Mouse (Mus musculus) heart, embryonic 12.5 days (tissue): ENCODE results near the gene H2-D1. TPM values are rescaled to one million over a fixed set of nuclear protein-coding genes. Genes with fewer than 3 reads are reported as not detected.
A peak's percentile ranks its signal among the peaks of the same experiment; 100 is the strongest.

Experiments used
- ATAC-seq: fragments of 200-750 bp; cut with Nextera tagmentation; 2 replicates; pipeline ENCODE4 v1.8.0; 2017; ENCODE audit warnings: moderate TSS enrichment, moderate library complexity; ENCODE audit not compliant: insufficient number of reproducible peaks, low FRiP score
- H3K27ac ChIP-seq: fragments of 300-500 bp; sonication (generic); 2 replicates; pipeline ENCODE4 v1.5.1; 2016; ENCODE audit warnings: mild to moderate bottlenecking, moderate library complexity; ENCODE audit not compliant: poor library complexity, severe bottlenecking
- H3K27me3 ChIP-seq: fragments of 300-500 bp; sonication (generic); replicated peaks from 2 replicates; pipeline ENCODE4 v1.6.1; 2016; ENCODE audit warnings: mild to moderate bottlenecking, moderate library complexity
- H3K36me3 ChIP-seq: fragments of 300-500 bp; sonication (generic); 2 replicates; pipeline ENCODE4 v1.6.1; 2016; ENCODE audit warnings: mild to moderate bottlenecking, moderate library complexity
- H3K4me1 ChIP-seq: fragments of 300-500 bp; sonication (generic); replicated peaks from 2 replicates; pipeline ENCODE4 v1.6.1; 2016; ENCODE audit warnings: mild to moderate bottlenecking
- H3K4me2 ChIP-seq: fragments of 300-500 bp; sonication (generic); 2 replicates; pipeline ENCODE4 v1.6.1; 2016; ENCODE audit warnings: mild to moderate bottlenecking, moderate library complexity
- H3K4me3 ChIP-seq: fragments of 300-500 bp; sonication (generic); 2 replicates; pipeline ENCODE4 v1.5.1; 2016; ENCODE audit warnings: mild to moderate bottlenecking
- H3K9ac ChIP-seq: fragments of 300-500 bp; sonication (generic); 2 replicates; pipeline ENCODE4 v1.6.1; 2016; ENCODE audit warnings: mild to moderate bottlenecking, moderate library complexity
- H3K9me3 ChIP-seq: fragments of 300-500 bp; sonication (generic); replicated peaks from 2 replicates; pipeline ENCODE4 v1.6.1; 2016; ENCODE audit warnings: mild to moderate bottlenecking, moderate library complexity
- WGBS: fragments of 180-500 bp; shearing (Covaris S2); methylation state at CpG from one replicate; pipeline ENCODE4 v1.1.7; 2016; 5-methylcytosine and 5-hydroxymethylcytosine counted together
- polyA plus RNA-seq: library from polyadenylated mRNA; unstranded; fragments of >200 nt; fragmentation: Nextera tagmentation; extraction: Ambion mirVana; gene quantifications from 2 replicates; pipeline ENCODE4 v1.2.1, GENCODE M21; 2016

Gene H2-D1
- polyA plus RNA-seq, 1 experiment from 2014 or later = 30.2 TPM

DNA sequence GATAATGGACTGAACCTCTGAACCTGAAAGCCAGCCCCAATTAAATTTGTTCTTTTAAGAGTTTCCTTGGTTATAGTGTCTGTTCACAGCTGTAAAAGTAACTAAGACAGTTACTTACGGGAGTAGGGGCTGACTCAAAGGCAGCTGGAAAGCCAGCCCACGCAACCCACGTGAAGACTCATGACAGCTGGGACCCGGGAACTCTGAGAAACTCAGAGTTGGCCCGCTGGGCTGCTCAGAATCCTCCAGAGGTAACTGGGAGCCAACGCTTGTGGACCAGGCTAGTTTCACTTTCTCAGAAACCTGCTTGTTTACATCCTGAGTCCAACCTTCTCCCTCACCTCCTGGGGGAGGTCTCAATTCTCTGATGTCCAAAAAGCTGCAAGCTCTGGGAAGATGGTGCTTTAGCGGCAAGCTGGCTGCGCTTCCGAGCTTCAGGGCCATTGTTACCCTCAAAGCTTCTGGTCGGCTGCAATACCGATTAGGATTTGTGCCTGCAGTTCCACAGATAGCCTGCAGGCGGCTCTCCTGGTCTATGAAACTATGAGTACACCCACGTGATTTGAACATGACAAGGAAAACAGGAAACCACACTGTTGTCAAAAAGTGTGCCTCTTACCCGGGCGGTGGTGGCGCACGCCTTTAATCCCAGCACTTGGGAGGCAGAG, 4.6 kb upstream of the H2-D1 start:
- peaks cover 30% of the 10 kb centered on the region for H3K27me3 ChIP-seq
- H3K9me3 ChIP-seq = no peaks in the 10 kb centered on the region
- peak overlapping the region; percentile 50 for H3K9ac ChIP-seq
- H3K36me3 ChIP-seq = peaks cover 15% of the 10 kb centered on the region
- WGBS = 13% methylated on average over 17 of the region's 17 CpGs
- ATAC-seq = no peak
- H3K4me3 ChIP-seq = peak overlapping the region; percentile 28
- H3K4me2 ChIP-seq = peak overlapping the region; percentile 63
- H3K27ac ChIP-seq = no peak overlapping the region
- peaks cover 7% of the 10 kb centered on the region; the same call in 1 of the 2 replicates for H3K4me1 ChIP-seq

- Histone ChIP-seq H3K36me3 (peaks cover 6% of the 10 kb centered on the region), H3K4me3 (no peak overlapping the region), H3K4me1 (peaks cover 7% of the 10 kb centered on the region; the same call in 1 of the 2 replicates), H3K27ac (no peak overlapping the region), H3K27me3 (peaks cover 34% of the 10 kb centered on the region), H3K9me3 (no peaks in the 10 kb centered on the region), H3K4me2 (peak overlapping the region; percentile 63; the same call in 1 of the 2 replicates), H3K9ac (no peak overlapping the region)
- no peak for ATAC-seq
- 53% methylated on average over 14 of the region's 14 CpGs for WGBS
Observed at GRCm38 (mm10) chr17:35258492-35259478, 3.7 kb upstream of the H2-D1 start.

DNA sequence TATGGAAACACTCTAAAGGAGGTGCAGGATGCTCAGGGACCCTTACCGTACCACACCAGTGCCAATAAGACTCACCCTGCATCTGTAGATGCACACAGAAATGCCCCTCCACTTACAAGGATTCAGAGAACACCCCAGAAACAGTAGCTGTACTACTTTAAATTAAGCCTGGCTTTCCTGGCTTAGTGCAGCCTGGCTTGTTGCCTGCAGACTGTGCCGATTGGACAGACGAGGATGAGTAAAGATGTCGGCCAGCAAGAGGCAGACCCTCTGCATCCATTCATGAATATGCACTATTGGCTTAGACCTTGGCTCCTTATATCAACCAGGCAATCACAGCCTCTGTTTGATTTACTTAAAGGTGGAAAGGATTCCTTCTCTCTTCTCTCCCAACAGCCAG, 2.9 kb upstream of the H2-D1 start:
- H3K4me1 ChIP-seq = peaks cover 7% of the 10 kb centered on the region; the same call in 1 of the 2 replicates
- no peak for ATAC-seq
- H3K9ac ChIP-seq = no peak overlapping the region
- WGBS = 78% methylated on average over 4 of the region's 4 CpGs
- no peak overlapping the region for H3K4me3 ChIP-seq
- peaks cover 43% of the 10 kb centered on the region for H3K27me3 ChIP-seq
- no peak overlapping the region for H3K4me2 ChIP-seq
- H3K36me3 ChIP-seq = no peaks in the 10 kb centered on the region
- H3K27ac ChIP-seq = no peak overlapping the region
- no peaks in the 10 kb centered on the region for H3K9me3 ChIP-seq

DNA sequence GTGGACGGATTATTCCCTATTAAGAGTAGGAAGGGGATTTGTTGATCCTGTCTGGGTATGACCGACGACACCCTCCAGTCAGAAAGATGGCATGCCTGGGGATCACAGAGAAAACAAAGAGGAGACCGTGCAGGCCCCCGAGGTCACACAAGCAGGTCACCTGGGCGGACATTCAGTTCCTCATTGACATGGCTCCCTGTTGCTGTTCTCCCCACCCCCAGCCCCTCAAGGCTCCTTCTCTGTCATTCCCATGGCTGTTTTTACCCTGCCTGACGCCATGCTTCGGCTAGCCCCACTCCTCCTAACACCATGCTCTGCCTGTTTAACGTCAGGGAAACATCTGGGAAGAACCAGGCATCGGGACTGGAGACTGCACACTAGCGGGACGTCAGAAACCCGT, 879 bp upstream of the H2-D1 start:
- 71% methylated on average over 13 of the region's 13 CpGs for WGBS
- Histone ChIP-seq H3K36me3 (no peaks in the 10 kb centered on the region), H3K4me1 (peaks cover 7% of the 10 kb centered on the region; the same call in 1 of the 2 replicates), H3K9me3 (no peaks in the 10 kb centered on the region), H3K4me2 (no peak overlapping the region), H3K27ac (no peak overlapping the region), H3K9ac (no peak overlapping the region), H3K4me3 (no peak overlapping the region), H3K27me3 (peaks cover 60% of the 10 kb centered on the region)
- no peak for ATAC-seq

DNA sequence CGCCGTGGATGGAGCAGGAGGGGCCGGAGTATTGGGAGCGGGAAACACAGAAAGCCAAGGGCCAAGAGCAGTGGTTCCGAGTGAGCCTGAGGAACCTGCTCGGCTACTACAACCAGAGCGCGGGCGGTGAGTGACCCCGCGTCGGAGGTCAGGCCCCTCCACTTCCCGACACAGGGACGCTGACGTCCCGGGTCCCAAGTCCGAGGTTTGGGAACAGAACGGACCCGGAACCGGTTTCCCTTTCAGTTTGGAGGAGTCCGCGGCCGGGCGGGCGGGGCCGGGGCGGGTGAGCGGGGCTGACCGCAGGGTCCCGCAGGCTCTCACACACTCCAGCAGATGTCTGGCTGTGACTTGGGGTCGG, 973 bp downstream of the H2-D1 start:
- peak overlapping the region; percentile 71 for H3K9ac ChIP-seq
- no peak overlapping the region for H3K27ac ChIP-seq
- peak overlapping the region; percentile 100 for H3K4me2 ChIP-seq
- peaks cover 4% of the 10 kb centered on the region; the same call in 1 of the 2 replicates for H3K4me1 ChIP-seq
- H3K4me3 ChIP-seq = peak overlapping the region; percentile 70
- no peaks in the 10 kb centered on the region for H3K36me3 ChIP-seq
- ATAC-seq = 0 out of 2 replicates have a peak, but pooled peaks have one; percentile 8
- peaks cover 69% of the 10 kb centered on the region for H3K27me3 ChIP-seq
- H3K9me3 ChIP-seq = no peaks in the 10 kb centered on the region
- under 1% methylated on average over 31 of the region's 31 CpGs for WGBS

- no peak overlapping the region for H3K27ac ChIP-seq
- peaks cover 49% of the 10 kb centered on the region for H3K27me3 ChIP-seq
- H3K4me1 ChIP-seq = peaks cover 2% of the 10 kb centered on the region; the same call in 1 of the 2 replicates
- ATAC-seq = no peak
- no peak overlapping the region for H3K4me3 ChIP-seq
- no peak overlapping the region for H3K4me2 ChIP-seq
- H3K9me3 ChIP-seq = no peaks in the 10 kb centered on the region
- H3K36me3 ChIP-seq = no peaks in the 10 kb centered on the region
- 46% methylated on average over 1 of the region's 1 CpGs for WGBS
- no peak overlapping the region for H3K9ac ChIP-seq
Observed at GRCm38 (mm10) chr17:35267399-35268086, 5.0 kb downstream of the H2-D1 start.

- Histone ChIP-seq H3K27me3 (peaks cover 33% of the 10 kb centered on the region), H3K4me1 (no peaks in the 10 kb centered on the region), H3K9me3 (0 out of 2 replicates have a peak, but pooled peaks cover 5% of the 10 kb centered on the region), H3K36me3 (no peaks in the 10 kb centered on the region), H3K27ac (no peak overlapping the region), H3K4me2 (no peak overlapping the region), H3K9ac (no peak overlapping the region), H3K4me3 (no peak overlapping the region)
- WGBS = 21% methylated on average over 3 of the region's 3 CpGs
- ATAC-seq = no peak
Observed at GRCm38 (mm10) chr17:35269653-35270347, 7.3 kb downstream of the H2-D1 start.

DNA sequence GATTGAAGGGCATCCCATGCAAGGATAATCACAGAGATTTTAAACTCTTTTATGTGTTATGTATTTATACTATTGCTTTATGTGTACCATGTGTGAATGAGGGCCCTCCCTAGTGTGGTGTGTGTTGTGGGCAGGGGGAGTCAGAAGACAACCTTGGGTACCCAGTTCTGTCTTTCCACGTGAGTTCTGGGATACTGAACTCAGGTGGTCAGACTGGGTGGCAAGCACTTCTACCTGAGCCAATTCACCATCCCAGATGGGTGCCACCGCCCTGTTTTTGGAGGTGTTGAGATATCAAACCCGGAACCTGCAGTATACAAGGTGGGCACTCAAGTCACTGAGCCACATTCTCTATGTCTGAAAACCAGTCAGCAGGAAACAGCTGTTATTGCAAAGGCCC, 9.7 kb downstream of the H2-D1 start:
- no peaks in the 10 kb centered on the region for H3K4me1 ChIP-seq
- 55% methylated on average over 3 of the region's 3 CpGs for WGBS

GRCm38 (mm10) chr17:35274770-35275169, 12.2 kb downstream of the H2-D1 start:
- Histone ChIP-seq H3K4me3 (no peak overlapping the region), H3K4me1 (no peaks in the 10 kb centered on the region), H3K9ac (no peak overlapping the region), H3K9me3 (0 out of 2 replicates have a peak, but pooled peaks cover 5% of the 10 kb centered on the region), H3K27ac (no peak overlapping the region), H3K36me3 (no peaks in the 10 kb centered on the region), H3K27me3 (peaks cover 39% of the 10 kb centered on the region), H3K4me2 (no peak overlapping the region)
- peak; percentile 51; the same call in 1 of the 2 replicates for ATAC-seq
- WGBS = 5% methylated on average over 11 of the region's 11 CpGs

More for the DNA sequence above, 9.7 kb downstream of the H2-D1 start:
- Histone ChIP-seq H3K36me3 (no peaks in the 10 kb centered on the region), H3K27ac (no peak overlapping the region), H3K9me3 (0 out of 2 replicates have a peak, but pooled peaks cover 5% of the 10 kb centered on the region), H3K9ac (no peak overlapping the region), H3K4me3 (no peak overlapping the region), H3K4me2 (no peak overlapping the region), H3K27me3 (peaks cover 36% of the 10 kb centered on the region)
- ATAC-seq = no peak

- Histone ChIP-seq H3K4me3 (no peak overlapping the region), H3K36me3 (no peaks in the 10 kb centered on the region), H3K4me1 (no peaks in the 10 kb centered on the region), H3K4me2 (no peak overlapping the region), H3K27me3 (peaks cover 39% of the 10 kb centered on the region), H3K27ac (no peak overlapping the region), H3K9ac (no peak overlapping the region), H3K9me3 (0 out of 2 replicates have a peak, but pooled peaks cover 5% of the 10 kb centered on the region)
- ATAC-seq = no peak
- WGBS = 16% methylated on average over 13 of the region's 13 CpGs
Observed at GRCm38 (mm10) chr17:35276304-35276864, 13.9 kb downstream of the H2-D1 start.
